Mouse (Mus musculus): ENCODE results near the gene Scg3. TPM values are rescaled to one million over a fixed set of nuclear protein-coding genes. Genes with fewer than 3 reads are reported as not detected.
A peak's percentile ranks its signal among the peaks of the same experiment; 100 is the strongest.

Gene Scg3
- total and polyA plus RNA-seq, 2 experiments: not detected

- no peak for DNase-seq (ENCODE audit: extremely low read depth, low read depth, low spot score)
- no peak within 1 kb of the TSS; the same call in 1 of the 2 replicates for H3K9ac ChIP-seq (ENCODE audit: low read depth, low read length)
- peaks cover 14% of the 10 kb centered on the region for H3K27me3 ChIP-seq (ENCODE audit: control insufficient read depth, insufficient read depth, low read length)
- H3K4me1 ChIP-seq (ENCODE audit: control insufficient read depth, insufficient read depth, low read length): no peaks in the 10 kb centered on the region
- no peak within 1 kb of the TSS for H3K27ac ChIP-seq (replicated peaks; ENCODE audit: insufficient read depth, low read depth, low read length)
- no peak for TF ChIP-seq CTCF (IDR thresholded peaks at IDR 0.05; ENCODE audit: low read depth, low read length)
- peak within 1 kb of the TSS; percentile 54; the same call in 1 of the 2 replicates for H3K4me3 ChIP-seq (ENCODE audit: insufficient read depth, low read depth, low read length)
- no peaks in the 10 kb centered on the region for H3K36me3 ChIP-seq (ENCODE audit: control insufficient read depth, insufficient read depth, low read length)
- H3K79me2 ChIP-seq (ENCODE audit: control insufficient read depth, insufficient read depth, low read length): no peaks in the 10 kb centered on the region
- WGBS: 3% methylated on average over 74 of the region's 74 CpGs
Measured at GRCm38 (mm10) chr9:75610571-75611493, 73.0 kb downstream of the Scg3 start, which contains the start of gene Tmod2. TSS of gene Tmod2 (minus strand) at chr9:75611325.

GRCm38 (mm10) chr9:75609965-75610364, 73.9 kb downstream of the Scg3 start:
- WGBS: 37% methylated on average over 16 of the region's 16 CpGs
- Histone ChIP-seq H3K27me3 (ENCODE audit: control insufficient read depth, insufficient read depth, low read length) (peaks cover 14% of the 10 kb centered on the region), H3K27ac (replicated peaks; ENCODE audit: insufficient read depth, low read depth, low read length) (no peak overlapping the region), H3K79me2 (ENCODE audit: control insufficient read depth, insufficient read depth, low read length) (no peaks in the 10 kb centered on the region), H3K4me1 (ENCODE audit: control insufficient read depth, insufficient read depth, low read length) (no peaks in the 10 kb centered on the region), H3K9ac (ENCODE audit: low read depth, low read length) (no peak overlapping the region), H3K4me3 (ENCODE audit: insufficient read depth, low read depth, low read length) (no peak overlapping the region), H3K36me3 (ENCODE audit: control insufficient read depth, insufficient read depth, low read length) (no peaks in the 10 kb centered on the region)
- DNase-seq (ENCODE audit: extremely low read depth, low read depth, low spot score): no peak
- TF ChIP-seq CTCF (IDR thresholded peaks at IDR 0.05; ENCODE audit: low read depth, low read length): no peak
- TF ChIP-seq POLR2A (IDR thresholded peaks at IDR 0.05; ENCODE audit: extremely low read depth, insufficient read depth, low read length): no peak

- no peak for TF ChIP-seq CTCF (IDR thresholded peaks at IDR 0.05; ENCODE audit: low read depth, low read length)
- no peak for TF ChIP-seq POLR2A (IDR thresholded peaks at IDR 0.05; ENCODE audit: extremely low read depth, insufficient read depth, low read length)
- no peak overlapping the region for H3K9ac ChIP-seq (ENCODE audit: low read depth, low read length)
- H3K36me3 ChIP-seq (ENCODE audit: control insufficient read depth, insufficient read depth, low read length): no peaks in the 10 kb centered on the region
- H3K79me2 ChIP-seq (ENCODE audit: control insufficient read depth, insufficient read depth, low read length): no peaks in the 10 kb centered on the region
- WGBS: 48% methylated on average over 1 of the region's 1 CpGs
- H3K4me1 ChIP-seq (ENCODE audit: control insufficient read depth, insufficient read depth, low read length): no peaks in the 10 kb centered on the region
- DNase-seq (ENCODE audit: extremely low read depth, low read depth, low spot score): no peak
- no peak overlapping the region for H3K4me3 ChIP-seq (ENCODE audit: insufficient read depth, low read depth, low read length)
- H3K27ac ChIP-seq (replicated peaks; ENCODE audit: insufficient read depth, low read depth, low read length): no peak overlapping the region
- H3K27me3 ChIP-seq (ENCODE audit: control insufficient read depth, insufficient read depth, low read length): peaks cover 14% of the 10 kb centered on the region
Measured at GRCm38 (mm10) chr9:75609505-75609904, 74.4 kb downstream of the Scg3 start.

- H3K9ac ChIP-seq (ENCODE audit: low read depth, low read length): no peak overlapping the region
- H3K4me3 ChIP-seq (ENCODE audit: insufficient read depth, low read depth, low read length): no peak overlapping the region
- no peaks in the 10 kb centered on the region for H3K36me3 ChIP-seq (ENCODE audit: control insufficient read depth, insufficient read depth, low read length)
- H3K27me3 ChIP-seq (ENCODE audit: control insufficient read depth, insufficient read depth, low read length): peaks cover 14% of the 10 kb centered on the region
- no peak overlapping the region for H3K27ac ChIP-seq (replicated peaks; ENCODE audit: insufficient read depth, low read depth, low read length)
- TF ChIP-seq CTCF (IDR thresholded peaks at IDR 0.05; ENCODE audit: low read depth, low read length): no peak
- no peak for TF ChIP-seq POLR2A (IDR thresholded peaks at IDR 0.05; ENCODE audit: extremely low read depth, insufficient read depth, low read length)
- 91% methylated on average over 4 of the region's 4 CpGs for WGBS
- DNase-seq (ENCODE audit: extremely low read depth, low read depth, low spot score): no peak
- H3K79me2 ChIP-seq (ENCODE audit: control insufficient read depth, insufficient read depth, low read length): no peaks in the 10 kb centered on the region
- no peaks in the 10 kb centered on the region for H3K4me1 ChIP-seq (ENCODE audit: control insufficient read depth, insufficient read depth, low read length)
Measured at GRCm38 (mm10) chr9:75607496-75607895, 76.4 kb downstream of the Scg3 start.

- 19% methylated on average over 12 of the region's 12 CpGs for WGBS
- no peak overlapping the region for H3K27ac ChIP-seq (replicated peaks; ENCODE audit: insufficient read depth, low read depth, low read length)
- DNase-seq (ENCODE audit: extremely low read depth, low read depth, low spot score): no peak
- H3K4me1 ChIP-seq (ENCODE audit: control insufficient read depth, insufficient read depth, low read length): no peaks in the 10 kb centered on the region
- H3K79me2 ChIP-seq (ENCODE audit: control insufficient read depth, insufficient read depth, low read length): no peaks in the 10 kb centered on the region
- H3K9ac ChIP-seq (ENCODE audit: low read depth, low read length): no peak overlapping the region
- no peaks in the 10 kb centered on the region for H3K36me3 ChIP-seq (ENCODE audit: control insufficient read depth, insufficient read depth, low read length)
- H3K27me3 ChIP-seq (ENCODE audit: control insufficient read depth, insufficient read depth, low read length): no peaks in the 10 kb centered on the region
- H3K4me3 ChIP-seq (ENCODE audit: insufficient read depth, low read depth, low read length): no peak overlapping the region
- TF ChIP-seq CTCF (IDR thresholded peaks at IDR 0.05; ENCODE audit: low read depth, low read length) (no peak), POLR2A (IDR thresholded peaks at IDR 0.05; ENCODE audit: extremely low read depth, insufficient read depth, low read length) (no peak)
Measured at GRCm38 (mm10) chr9:75601510-75601909, 82.3 kb downstream of the Scg3 start.
